Mouse (Mus musculus) liver, embryonic 11.5 days (tissue): ENCODE data around the gene Capn11. TPM values are rescaled to one million over a fixed set of nuclear protein-coding genes. Genes with fewer than 3 reads are reported as not detected.

Experiments
- ATAC-seq: fragments of 200-750 bp; cut with Nextera tagmentation; replicated peaks from 2 replicates; pipeline ENCODE4 v1.8.0; 2017; ENCODE audit warnings: moderate number of reproducible peaks, mild to moderate bottlenecking, moderate TSS enrichment, moderate library complexity; ENCODE audit not compliant: low FRiP score
- DNase-seq: peaks from one replicate; pipeline ENCODE4 v3.0.0-alpha.2; 2017; ENCODE audit warnings: low spot score
- H3K27ac ChIP-seq: fragments of 300-500 bp; sonication (generic); 2 replicates; pipeline ENCODE4 v1.5.1; 2014; ENCODE audit warnings: mild to moderate bottlenecking, low read depth, low read length, control low read depth
- H3K27me3 ChIP-seq: fragments of 300-500 bp; sonication (generic); replicated peaks from 2 replicates; pipeline ENCODE4 v1.6.1; 2014; ENCODE audit warnings: low read length, mixed read lengths; ENCODE audit not compliant: control insufficient read depth, insufficient read depth
- H3K36me3 ChIP-seq: fragments of 300-500 bp; sonication (generic); 2 replicates; pipeline ENCODE4 v1.6.1; 2014; ENCODE audit warnings: mild to moderate bottlenecking, low read length, moderate library complexity, mixed read lengths; ENCODE audit not compliant: control insufficient read depth, insufficient read depth
- H3K4me1 ChIP-seq: fragments of 300-500 bp; sonication (generic); replicated peaks from 2 replicates; pipeline ENCODE4 v1.6.1; 2014; ENCODE audit warnings: low read length, mixed read lengths; ENCODE audit not compliant: control insufficient read depth, insufficient read depth
- H3K4me2 ChIP-seq: fragments of 300-500 bp; sonication (generic); 2 replicates; pipeline ENCODE4 v1.6.1; 2014; ENCODE audit warnings: mild to moderate bottlenecking, control low read depth, moderate library complexity
- H3K4me3 ChIP-seq: fragments of 300-500 bp; sonication (generic); 2 replicates; pipeline ENCODE4 v1.5.1; 2014; ENCODE audit warnings: low read depth, low read length, control low read depth
- H3K9ac ChIP-seq: fragments of 300-500 bp; sonication (generic); 2 replicates; pipeline ENCODE4 v1.6.1; 2014; ENCODE audit warnings: low read depth, low read length, control low read depth
- H3K9me3 ChIP-seq: fragments of 300-500 bp; sonication (generic); 2 replicates; pipeline ENCODE4 v1.6.1; 2016; ENCODE audit warnings: low read length, inconsistent platforms, mixed read lengths; ENCODE audit not compliant: control insufficient read depth
- WGBS: fragments of 180-500 bp; shearing (Covaris S2); extraction: QIAGEN DNeasy Blood & Tissue Kit; methylation state at CpG from one replicate; pipeline ENCODE4 v1.1.7; 2014; 5-methylcytosine and 5-hydroxymethylcytosine counted together
- polyA plus RNA-seq: library from polyadenylated mRNA; unstranded; fragments of >200 nt; fragmentation: Nextera tagmentation; extraction: Ambion mirVana; gene quantifications from 2 replicates; pipeline ENCODE4 v1.2.1, GENCODE M21; 2014

Gene Capn11
- polyA plus RNA-seq, 1 experiment from 2014 or later, result 0.43 TPM

DNA sequence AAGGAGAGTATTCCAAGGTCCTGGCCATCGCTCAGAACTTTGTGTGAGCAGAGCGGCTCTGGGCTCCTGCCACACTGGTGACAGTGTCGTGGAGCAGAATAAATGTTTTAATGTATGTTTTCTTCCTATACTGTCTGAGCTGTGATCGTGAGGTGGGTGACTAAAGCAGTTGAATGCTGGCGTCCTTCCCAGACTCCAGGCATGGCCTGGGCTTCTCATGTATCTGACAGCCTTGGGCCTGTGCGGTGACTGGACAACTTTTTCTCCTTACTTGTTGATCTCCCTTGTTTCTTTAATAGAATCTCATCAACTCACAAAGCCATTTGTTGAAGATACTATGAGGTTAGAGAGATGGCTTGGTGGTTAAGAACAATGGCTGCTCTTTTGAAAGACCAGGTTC, 39.2 kb upstream of the Capn11 start:
- ATAC-seq, result no peak
- Histone ChIP-seq H3K27ac (no peak overlapping the region), H3K9me3 (no peaks in the 10 kb centered on the region), H3K4me2 (no peak overlapping the region), H3K4me3 (no peak overlapping the region), H3K36me3 (peaks cover 10% of the 10 kb centered on the region), H3K4me1 (peaks cover 43% of the 10 kb centered on the region), H3K9ac (no peak overlapping the region), H3K27me3 (no peaks in the 10 kb centered on the region)
- no peak for DNase-seq
- WGBS, result 94% methylated on average over 6 of the region's 6 CpGs

GRCm38 (mm10) chr17:45696981-45697380, 37.9 kb upstream of the Capn11 start:
- no peak for ATAC-seq
- WGBS, result 89% methylated on average over 9 of the region's 9 CpGs
- no peak for DNase-seq
- Histone ChIP-seq H3K4me1 (peaks cover 42% of the 10 kb centered on the region), H3K4me2 (no peak overlapping the region), H3K9me3 (no peaks in the 10 kb centered on the region), H3K27ac (no peak overlapping the region), H3K27me3 (no peaks in the 10 kb centered on the region), H3K9ac (no peak overlapping the region), H3K36me3 (peaks cover 10% of the 10 kb centered on the region), H3K4me3 (no peak overlapping the region)

- H3K4me2 ChIP-seq, result peak overlapping the region; percentile 43
- ATAC-seq, result peak; percentile 78
- no peaks in the 10 kb centered on the region for H3K9me3 ChIP-seq
- no peak for DNase-seq
- 55% methylated on average over 23 of the region's 23 CpGs for WGBS
- H3K9ac ChIP-seq, result peak overlapping the region; percentile 25
- peak overlapping the region; percentile 50 for H3K27ac ChIP-seq
- peaks cover 10% of the 10 kb centered on the region for H3K36me3 ChIP-seq
- H3K27me3 ChIP-seq, result no peaks in the 10 kb centered on the region
- no peak overlapping the region for H3K4me3 ChIP-seq
- H3K4me1 ChIP-seq, result peaks cover 38% of the 10 kb centered on the region
Measured at GRCm38 (mm10) chr17:45695227-45696120, 36.3 kb upstream of the Capn11 start.

DNA sequence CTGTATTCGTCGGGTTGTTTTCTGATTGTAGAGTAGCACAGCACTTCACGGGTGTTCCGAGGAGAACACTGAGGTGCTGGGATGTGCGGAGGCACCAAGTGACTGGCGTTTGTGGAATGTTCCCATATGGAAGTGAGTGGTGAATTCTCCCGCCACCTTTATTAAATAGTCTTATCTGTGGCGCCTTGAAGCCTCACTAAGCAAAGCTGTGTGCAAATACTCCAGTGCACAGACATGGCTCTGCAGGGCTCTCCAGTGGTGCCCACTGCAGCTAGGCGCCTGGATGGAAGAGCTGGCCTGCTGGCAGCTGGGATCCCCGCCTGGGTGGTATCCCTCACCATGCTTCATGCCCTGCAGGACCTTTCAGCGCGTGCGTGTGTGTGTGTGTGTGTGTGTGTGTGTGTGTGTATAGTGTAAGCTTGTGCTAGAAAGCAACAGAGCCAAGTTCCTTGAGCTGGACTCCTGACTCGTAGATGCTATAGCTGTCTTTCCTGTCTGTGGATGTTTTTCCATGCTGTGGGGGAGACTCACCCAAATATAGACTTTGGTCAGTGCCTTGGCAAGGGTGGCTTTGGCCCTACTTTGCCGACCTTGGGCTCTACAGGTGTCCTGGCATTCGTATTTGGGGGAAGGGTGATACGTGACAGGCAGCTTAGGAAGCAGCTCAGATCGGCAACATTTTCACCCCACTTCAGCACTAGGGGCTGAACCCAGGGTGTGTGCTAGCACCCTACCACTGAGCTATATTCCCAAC, 34.9 kb upstream of the Capn11 start:
- Histone ChIP-seq H3K9ac (no peak overlapping the region), H3K4me2 (no peak overlapping the region), H3K27ac (no peak overlapping the region), H3K4me1 (peaks cover 31% of the 10 kb centered on the region), H3K9me3 (no peaks in the 10 kb centered on the region), H3K4me3 (no peak overlapping the region), H3K36me3 (peaks cover 10% of the 10 kb centered on the region), H3K27me3 (no peaks in the 10 kb centered on the region)
- no peak for ATAC-seq
- DNase-seq, result no peak
- 74% methylated on average over 18 of the region's 18 CpGs for WGBS

GRCm38 (mm10) chr17:45692159-45692558, 33.0 kb upstream of the Capn11 start:
- Histone ChIP-seq H3K36me3 (peaks cover 6% of the 10 kb centered on the region; the same call in 1 of the 2 replicates), H3K9me3 (no peaks in the 10 kb centered on the region), H3K27me3 (no peaks in the 10 kb centered on the region), H3K4me1 (peaks cover 37% of the 10 kb centered on the region), H3K4me3 (no peak overlapping the region), H3K9ac (no peak overlapping the region), H3K4me2 (no peak overlapping the region), H3K27ac (0 out of 2 replicates have a peak overlapping the region, but pooled peaks have one; percentile 27)
- DNase-seq (no peak), ATAC-seq (no peak)
- 80% methylated on average over 5 of the region's 5 CpGs for WGBS

DNA sequence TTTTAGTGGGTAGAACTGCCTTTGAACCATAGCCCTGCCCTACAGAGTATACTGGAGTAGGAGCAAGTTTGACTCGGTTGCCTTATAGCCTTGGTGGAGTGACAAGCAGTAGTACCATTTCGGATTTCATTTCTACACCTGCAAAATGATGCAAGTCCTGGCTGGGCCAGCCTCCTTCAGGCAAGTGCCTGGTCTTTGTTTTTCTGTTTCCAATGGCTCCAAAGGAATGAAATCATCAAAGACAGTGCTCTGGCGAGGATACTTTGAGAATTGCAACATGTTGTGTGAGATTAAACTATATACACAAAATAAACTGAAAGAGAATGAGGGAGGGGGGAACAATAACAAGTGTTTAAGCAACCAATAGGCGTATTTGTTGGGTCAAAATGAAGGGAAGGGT, 30.9 kb upstream of the Capn11 start:
- Histone ChIP-seq H3K4me3 (no peak overlapping the region), H3K4me2 (no peak overlapping the region), H3K27me3 (no peaks in the 10 kb centered on the region), H3K9me3 (no peaks in the 10 kb centered on the region), H3K27ac (no peak overlapping the region), H3K36me3 (no peaks in the 10 kb centered on the region), H3K4me1 (peaks cover 37% of the 10 kb centered on the region), H3K9ac (no peak overlapping the region)
- WGBS, result 85% methylated on average over 4 of the region's 4 CpGs
- DNase-seq (no peak), ATAC-seq (no peak)

DNA sequence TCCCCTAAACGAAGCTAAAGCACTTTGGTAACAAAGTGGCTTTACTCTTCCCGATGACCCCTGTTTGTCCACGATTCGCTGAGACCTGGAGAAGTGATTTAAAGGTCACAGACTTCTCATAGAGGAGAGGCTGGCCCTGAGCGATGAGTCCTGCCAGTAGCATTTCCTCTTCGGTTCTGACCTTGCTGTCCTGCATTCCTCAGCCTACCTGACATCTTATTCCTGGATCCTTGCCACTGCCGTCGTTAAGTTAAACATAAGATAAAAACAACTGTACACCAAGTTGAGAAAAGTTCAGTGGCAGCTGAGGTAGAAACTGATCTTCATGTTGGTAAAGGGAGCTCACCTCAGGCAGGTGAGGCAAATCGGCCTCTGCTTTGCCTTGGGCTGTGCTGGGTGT, 30.0 kb upstream of the Capn11 start:
- no peak overlapping the region for H3K4me3 ChIP-seq
- ATAC-seq (no peak), DNase-seq (no peak)
- H3K9me3 ChIP-seq, result no peaks in the 10 kb centered on the region
- H3K36me3 ChIP-seq, result no peaks in the 10 kb centered on the region
- H3K27ac ChIP-seq, result no peak overlapping the region
- 80% methylated on average over 9 of the region's 9 CpGs for WGBS
- H3K4me1 ChIP-seq, result peaks cover 40% of the 10 kb centered on the region
- no peak overlapping the region for H3K9ac ChIP-seq
- H3K4me2 ChIP-seq, result no peak overlapping the region
- H3K27me3 ChIP-seq, result no peaks in the 10 kb centered on the region

DNA sequence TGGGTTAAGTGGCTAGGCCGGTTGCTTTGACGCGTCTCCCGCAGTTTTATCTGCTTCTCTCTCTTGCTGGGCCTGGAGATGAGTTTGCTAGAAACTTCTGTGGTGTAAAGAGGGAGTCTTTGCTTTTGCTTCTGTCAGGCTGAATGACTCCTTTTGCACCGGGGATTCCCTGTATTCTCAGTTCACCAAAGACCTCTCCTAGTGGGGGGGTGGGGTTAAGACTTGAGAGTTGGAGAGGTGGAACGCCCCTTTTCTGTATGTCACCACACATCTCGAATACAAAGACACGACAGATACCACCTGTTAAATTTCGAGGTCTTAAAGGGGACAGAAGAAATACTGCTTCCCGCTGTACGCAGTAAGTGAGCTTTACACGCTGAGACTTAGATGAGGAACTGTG, 27.6 kb upstream of the Capn11 start, which contains the start of gene Tmem63b:
Gene Tmem63b (minus strand): TSS at position 190 of the 400 bp plus-strand sequence.
- Histone ChIP-seq H3K4me3 (peak within 1 kb of the TSS; percentile 71), H3K27me3 (no peaks in the 10 kb centered on the region), H3K4me2 (peak within 1 kb of the TSS; percentile 98), H3K36me3 (no peaks in the 10 kb centered on the region), H3K9me3 (no peaks in the 10 kb centered on the region), H3K9ac (peak within 1 kb of the TSS; percentile 77), H3K27ac (peak within 1 kb of the TSS; percentile 61), H3K4me1 (peaks cover 23% of the 10 kb centered on the region)
- DNase-seq (no peak), ATAC-seq (peak; percentile 9)
- 9% methylated on average over 12 of the region's 12 CpGs for WGBS
